Mouse (Mus musculus) gastrocnemius, postnatal 25 days (tissue): ENCODE measurements around the gene Ugt1a8. TPM values are rescaled to one million over a fixed set of nuclear protein-coding genes. Genes with fewer than 3 reads are reported as not detected.

Source experiments
- DNase-seq: peaks from one replicate; pipeline ENCODE4 v3.0.0; 2022
- total RNA-seq, 2 experiments: library from RNA; stranded (reverse); gene quantifications; 1 replicate in 1 of 2; 2 replicates in 1 of 2; pipeline ENCODE4 v1.2.3; 2021

Gene Ugt1a8
- total RNA-seq, 2 experiments from 2014 or later = not detected

- DNase-seq = no peak
Measured at GRCm38 (mm10) chr1:88260114-88260513, 172.5 kb downstream of the Ugt1a8 start.

- no peak for DNase-seq
Measured at GRCm38 (mm10) chr1:88260604-88261377, 173.2 kb downstream of the Ugt1a8 start.

GRCm38 (mm10) chr1:88261706-88262105, 174.1 kb downstream of the Ugt1a8 start:
- no peak for DNase-seq

- no peak for DNase-seq
Measured at GRCm38 (mm10) chr1:88262255-88262654, 174.6 kb downstream of the Ugt1a8 start.

GRCm38 (mm10) chr1:88262961-88263360, 175.3 kb downstream of the Ugt1a8 start:
- DNase-seq = no peak

- no peak for DNase-seq
Measured at GRCm38 (mm10) chr1:88263778-88264177, 176.2 kb downstream of the Ugt1a8 start.

- DNase-seq = no peak
Measured at GRCm38 (mm10) chr1:88264237-88264868, 176.7 kb downstream of the Ugt1a8 start.

GRCm38 (mm10) chr1:88264869-88265240, 177.2 kb downstream of the Ugt1a8 start:
- DNase-seq = no peak

GRCm38 (mm10) chr1:88266123-88266522, 178.5 kb downstream of the Ugt1a8 start:
- no peak for DNase-seq

GRCm38 (mm10) chr1:88267489-88267888, 179.9 kb downstream of the Ugt1a8 start:
- DNase-seq = no peak

GRCm38 (mm10) chr1:88268070-88268469, 180.5 kb downstream of the Ugt1a8 start:
- no peak for DNase-seq

Other genes starting within 250 kb of the Ugt1a8 start
- 10 to 100 TPM; 28.5 to 34.6 TPM for gene Dgkd, start 234.5 kb upstream of the Ugt1a8 start, total RNA-seq
- 10 to 100 TPM in 1 of 2 experiments, 1 to 10 TPM in 1; 9.0 to 10.6 TPM for gene Usp40, start 79.3 kb upstream of the Ugt1a8 start, total RNA-seq
- not detected for gene Ugt1a10, start 32.4 kb upstream of the Ugt1a8 start, total RNA-seq
- gene Ugt1a9, start 17.0 kb upstream of the Ugt1a8 start, total RNA-seq = not detected
- gene Ugt1a7c, start 7.2 kb downstream of the Ugt1a8 start, total RNA-seq = under 1 TPM; 0.23 to 0.62 TPM
- gene Ugt1a6b, start 15.4 kb downstream of the Ugt1a8 start, total RNA-seq = 1 to 10 TPM in 1 of 2 experiments, under 1 TPM in 1; 0.49 to 2.1 TPM
- gene Ugt1a6a, start 47.0 kb downstream of the Ugt1a8 start, total RNA-seq = 1 to 10 TPM in 1 of 2 experiments, under 1 TPM in 1; 0.95 to 2.3 TPM
- gene Ugt1a5, start 78.2 kb downstream of the Ugt1a8 start, total RNA-seq = not detected
- under 1 TPM in 1 of 2 experiments, not detected in 1; 0.27 TPM for gene Ugt1a2, start 112.8 kb downstream of the Ugt1a8 start, total RNA-seq
- gene Dnajb3, start 118.0 kb downstream of the Ugt1a8 start, total RNA-seq = under 1 TPM in 1 of 2 experiments, not detected in 1; 0.27 TPM
- gene Ugt1a1, start 124.1 kb downstream of the Ugt1a8 start, total RNA-seq = under 1 TPM in 1 of 2 experiments, not detected in 1; 0.13 TPM
- gene Mroh2a, start 139.2 kb downstream of the Ugt1a8 start, total RNA-seq = not detected
- 1 to 10 TPM; 7.8 to 8.7 TPM for gene Hjurp, start 189.8 kb downstream of the Ugt1a8 start, total RNA-seq
- gene Trpm8, start 189.8 kb downstream of the Ugt1a8 start, total RNA-seq = not detected